Mouse (Mus musculus): ENCODE measurements at regions not wholly inside any gene's neighbourhood (a gene's known extent, or its start where the extent isn't known, plus 50 kb on each side); places are given as distances from the start of the nearest gene placed in this dataset.

DNA sequence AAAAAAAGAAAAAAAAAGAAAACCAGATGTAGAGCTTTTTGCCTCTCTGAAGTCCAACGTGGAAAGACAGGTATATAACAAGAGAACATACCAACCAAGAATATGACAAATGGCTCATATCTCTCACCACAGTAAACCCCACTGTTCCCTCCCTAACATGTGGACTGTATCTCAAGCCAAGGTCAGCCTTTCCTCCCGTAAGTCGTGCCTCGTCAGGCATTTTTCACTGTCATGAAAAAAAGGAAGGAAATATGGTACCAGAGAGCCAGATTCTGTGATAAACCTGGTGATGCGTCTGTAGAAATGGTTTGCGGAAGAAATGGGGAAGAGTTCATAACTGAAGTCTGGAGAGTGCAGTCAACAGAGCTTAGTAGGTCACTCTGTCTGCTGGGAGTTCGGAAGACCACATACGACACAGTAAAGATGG is 185.7 kb downstream of the Rpap3 start:
- no peak for ATAC-seq (ENCODE audit: insufficient number of reproducible peaks, insufficient read depth, low FRiP score, low read depth)
- no peak overlapping the region for H3K4me2 ChIP-seq (ENCODE audit: low read length)
- no peak overlapping the region for H3K27ac ChIP-seq (replicated peaks in 1 of 2; ENCODE audit: control insufficient read depth in 1 of 2, insufficient read depth in 1 of 2, low read depth in 2 of 2, low read length in 2 of 2)
- H3K9ac ChIP-seq (ENCODE audit: low read length) = no peak overlapping the region
- no peaks in the 10 kb centered on the region for H3K4me1 ChIP-seq (ENCODE audit: control insufficient read depth in 2 of 2, insufficient read depth in 2 of 2, low read length in 2 of 2)
- no peak overlapping the region for H3K4me3 ChIP-seq (ENCODE audit: control insufficient read depth in 1 of 2, insufficient read depth in 1 of 2, low read depth in 1 of 2, low read length in 2 of 2)
- 80% methylated on average over 8 of the region's 8 CpGs for WGBS
- no peaks in the 10 kb centered on the region for H3K36me3 ChIP-seq (ENCODE audit: control insufficient read depth, insufficient read depth, low read length)
- no peaks in the 10 kb centered on the region for H3K27me3 ChIP-seq (ENCODE audit: control insufficient read depth, insufficient read depth, low read length)
- H3K9me3 ChIP-seq (ENCODE audit: control insufficient read depth, low read length) = no peaks in the 10 kb centered on the region

DNA sequence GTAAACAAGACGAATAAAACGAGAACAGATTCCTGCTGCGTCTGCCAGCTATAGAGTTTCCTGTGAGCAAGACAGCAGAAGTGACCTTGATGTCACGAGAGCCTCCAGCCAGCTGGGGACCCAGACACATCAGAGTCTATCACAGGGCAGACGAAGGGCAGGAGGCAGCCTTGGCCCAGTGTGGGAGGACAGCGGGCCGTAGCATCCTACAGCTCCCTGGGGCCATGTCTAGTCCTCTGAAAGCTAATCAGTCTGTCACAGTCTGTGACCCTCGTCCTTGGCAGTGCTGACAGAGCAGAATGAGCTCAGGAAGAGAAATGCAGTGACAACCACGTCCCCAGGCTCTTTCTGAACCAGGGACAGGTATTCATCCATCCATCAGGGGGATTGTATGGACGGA is 187.7 kb downstream of the Rpap3 start:
- H3K36me3 ChIP-seq (ENCODE audit: control insufficient read depth, insufficient read depth, low read length) = no peaks in the 10 kb centered on the region
- H3K4me2 ChIP-seq (ENCODE audit: low read length) = no peak overlapping the region
- no peaks in the 10 kb centered on the region for H3K4me1 ChIP-seq (ENCODE audit: control insufficient read depth in 2 of 2, insufficient read depth in 2 of 2, low read length in 2 of 2)

DNA sequence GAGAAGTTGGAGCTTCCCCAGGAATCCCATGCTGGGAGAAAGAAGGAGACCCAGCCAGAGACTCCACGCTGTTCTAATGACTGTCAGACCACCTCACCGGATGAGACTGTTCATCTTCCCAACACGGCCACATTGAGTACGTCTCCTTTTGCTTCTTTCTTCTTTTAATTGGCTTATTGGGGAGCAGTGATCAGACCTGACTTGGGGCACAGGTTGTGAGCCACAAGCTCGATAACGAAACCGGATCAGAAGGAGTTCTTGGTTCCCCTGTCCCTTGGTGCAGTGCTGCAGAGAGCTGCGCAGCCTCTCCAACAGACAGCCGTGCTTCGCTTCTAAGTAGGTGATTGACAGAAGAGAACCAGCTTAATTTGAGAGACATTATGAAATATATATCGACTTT is 188.4 kb downstream of the Rpap3 start:
- Histone ChIP-seq H3K9ac (ENCODE audit: low read length) (no peak overlapping the region), H3K27me3 (ENCODE audit: control insufficient read depth, insufficient read depth, low read length) (no peaks in the 10 kb centered on the region), H3K9me3 (ENCODE audit: control insufficient read depth, low read length) (no peaks in the 10 kb centered on the region), H3K4me2 (ENCODE audit: low read length) (no peak overlapping the region), H3K36me3 (ENCODE audit: control insufficient read depth, insufficient read depth, low read length) (no peaks in the 10 kb centered on the region), H3K4me1 (ENCODE audit: control insufficient read depth in 2 of 2, insufficient read depth in 2 of 2, low read length in 2 of 2) (no peaks in the 10 kb centered on the region), H3K27ac (replicated peaks in 1 of 2; ENCODE audit: control insufficient read depth in 1 of 2, insufficient read depth in 1 of 2, low read depth in 2 of 2, low read length in 2 of 2) (no peak overlapping the region), H3K4me3 (ENCODE audit: control insufficient read depth in 1 of 2, insufficient read depth in 1 of 2, low read depth in 1 of 2, low read length in 2 of 2) (no peak overlapping the region)
- no peak for ATAC-seq (ENCODE audit: insufficient number of reproducible peaks, insufficient read depth, low FRiP score, low read depth)
- WGBS = 89% methylated on average over 11 of the region's 11 CpGs

More for the DNA sequence above, 187.7 kb downstream of the Rpap3 start:
- no peak for ATAC-seq (ENCODE audit: insufficient number of reproducible peaks, insufficient read depth, low FRiP score, low read depth)
- no peaks in the 10 kb centered on the region for H3K27me3 ChIP-seq (ENCODE audit: control insufficient read depth, insufficient read depth, low read length)
- no peak overlapping the region for H3K9ac ChIP-seq (ENCODE audit: low read length)
- H3K27ac ChIP-seq (replicated peaks in 1 of 2; ENCODE audit: control insufficient read depth in 1 of 2, insufficient read depth in 1 of 2, low read depth in 2 of 2, low read length in 2 of 2) = no peak overlapping the region
- no peaks in the 10 kb centered on the region for H3K9me3 ChIP-seq (ENCODE audit: control insufficient read depth, low read length)
- no peak overlapping the region for H3K4me3 ChIP-seq (ENCODE audit: control insufficient read depth in 1 of 2, insufficient read depth in 1 of 2, low read depth in 1 of 2, low read length in 2 of 2)
- WGBS = 66% methylated on average over 10 of the region's 10 CpGs

DNA sequence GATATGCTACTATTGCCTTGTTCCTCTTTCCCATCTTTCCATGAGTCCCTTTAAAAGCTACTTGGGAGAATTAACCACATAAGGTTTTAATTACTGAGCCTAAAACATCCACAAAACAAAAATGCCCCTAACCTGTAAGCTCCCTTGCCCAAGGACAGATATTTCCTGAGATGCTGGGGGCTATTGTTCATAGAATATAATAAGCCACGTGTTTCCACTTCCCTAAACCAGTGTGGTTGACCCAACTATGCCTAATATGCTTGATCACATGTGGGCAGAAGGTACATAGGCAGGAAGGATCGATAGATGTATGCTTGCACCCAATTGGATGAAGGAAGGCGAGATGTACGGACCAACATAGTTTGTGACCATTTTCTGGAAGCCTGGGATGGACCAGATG is 189.9 kb downstream of the Rpap3 start:
- H3K27me3 ChIP-seq (ENCODE audit: control insufficient read depth, insufficient read depth, low read length) = no peaks in the 10 kb centered on the region
- no peaks in the 10 kb centered on the region for H3K36me3 ChIP-seq (ENCODE audit: control insufficient read depth, insufficient read depth, low read length)
- 0 out of 2 replicates have a peak, but pooled peaks cover 4% of the 10 kb centered on the region for H3K9me3 ChIP-seq (ENCODE audit: control insufficient read depth, low read length)
- 75% methylated on average over 4 of the region's 4 CpGs for WGBS
- H3K4me2 ChIP-seq (ENCODE audit: low read length) = no peak overlapping the region
- H3K9ac ChIP-seq (ENCODE audit: low read length) = no peak overlapping the region
- H3K27ac ChIP-seq (replicated peaks in 1 of 2; ENCODE audit: control insufficient read depth in 1 of 2, insufficient read depth in 1 of 2, low read depth in 2 of 2, low read length in 2 of 2) = no peak overlapping the region
- H3K4me1 ChIP-seq (ENCODE audit: control insufficient read depth in 2 of 2, insufficient read depth in 2 of 2, low read length in 2 of 2) = no peaks in the 10 kb centered on the region
- no peak overlapping the region for H3K4me3 ChIP-seq (ENCODE audit: control insufficient read depth in 1 of 2, insufficient read depth in 1 of 2, low read depth in 1 of 2, low read length in 2 of 2)
- no peak for ATAC-seq (ENCODE audit: insufficient number of reproducible peaks, insufficient read depth, low FRiP score, low read depth)

DNA sequence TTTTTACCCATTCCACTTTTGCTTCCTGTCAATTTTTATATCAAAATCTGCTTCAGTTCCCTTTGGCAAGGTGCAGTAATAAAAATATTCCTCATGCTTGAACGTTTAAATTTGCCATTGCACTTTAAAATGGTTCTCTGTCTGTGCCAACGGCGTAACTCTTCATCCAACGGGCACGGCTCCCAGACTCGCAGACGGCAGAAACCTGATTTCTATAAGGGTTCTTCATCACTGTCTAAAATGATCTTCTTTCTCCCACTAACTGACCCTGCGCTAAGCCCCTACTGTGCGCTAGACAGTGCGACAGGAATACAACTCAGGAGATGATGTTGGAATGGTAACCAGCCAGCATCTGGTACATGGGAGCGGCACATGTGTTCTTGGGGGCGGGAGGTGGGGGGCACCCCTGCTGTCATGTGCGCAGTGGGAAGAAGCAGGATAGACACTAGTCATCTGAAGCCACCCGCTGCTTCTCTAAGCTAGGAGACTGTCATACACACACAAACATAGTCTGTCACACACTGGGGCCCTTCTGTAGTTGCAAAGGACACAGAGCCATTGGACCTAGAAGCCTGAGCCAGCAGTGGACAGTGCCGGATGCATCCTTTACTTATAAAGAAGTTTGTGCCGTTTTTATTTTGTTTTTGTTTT is 197.8 kb downstream of the Rpap3 start:
- Histone ChIP-seq H3K4me1 (ENCODE audit: control insufficient read depth in 2 of 2, insufficient read depth in 2 of 2, low read length in 2 of 2) (no peaks in the 10 kb centered on the region), H3K9ac (ENCODE audit: low read length) (no peak overlapping the region), H3K27ac (replicated peaks in 1 of 2; ENCODE audit: control insufficient read depth in 1 of 2, insufficient read depth in 1 of 2, low read depth in 2 of 2, low read length in 2 of 2) (no peak overlapping the region), H3K4me2 (ENCODE audit: low read length) (no peak overlapping the region), H3K36me3 (ENCODE audit: control insufficient read depth, insufficient read depth, low read length) (no peaks in the 10 kb centered on the region), H3K9me3 (ENCODE audit: control insufficient read depth, low read length) (peaks cover 11% of the 10 kb centered on the region; the same call in 1 of the 2 replicates), H3K27me3 (ENCODE audit: control insufficient read depth, insufficient read depth, low read length) (no peaks in the 10 kb centered on the region), H3K4me3 (ENCODE audit: control insufficient read depth in 1 of 2, insufficient read depth in 1 of 2, low read depth in 1 of 2, low read length in 2 of 2) (no peak overlapping the region)
- ATAC-seq (ENCODE audit: insufficient number of reproducible peaks, insufficient read depth, low FRiP score, low read depth) = no peak
- 89% methylated on average over 16 of the region's 16 CpGs for WGBS

DNA sequence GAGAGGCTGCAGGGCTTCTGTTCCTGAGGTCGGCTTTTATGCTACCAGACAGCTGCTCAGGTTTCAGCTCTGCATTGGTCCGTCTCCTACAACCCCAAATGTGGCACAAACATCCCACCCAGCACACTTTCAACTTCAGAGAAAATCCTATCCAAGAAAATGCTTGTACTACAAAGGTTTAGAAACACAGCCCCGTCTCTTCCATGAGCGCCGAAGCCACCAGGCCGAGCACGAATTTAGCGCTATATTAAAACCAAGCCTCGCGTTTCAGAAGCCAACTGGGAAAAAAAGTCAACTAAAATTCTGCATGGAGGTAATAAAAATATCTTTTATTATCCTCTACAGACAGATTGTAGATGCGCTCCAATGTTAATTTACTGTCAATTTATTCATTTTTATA is 198.4 kb downstream of the Rpap3 start:
- WGBS = 91% methylated on average over 11 of the region's 11 CpGs
- ATAC-seq (ENCODE audit: insufficient number of reproducible peaks, insufficient read depth, low FRiP score, low read depth) = no peak

DNA sequence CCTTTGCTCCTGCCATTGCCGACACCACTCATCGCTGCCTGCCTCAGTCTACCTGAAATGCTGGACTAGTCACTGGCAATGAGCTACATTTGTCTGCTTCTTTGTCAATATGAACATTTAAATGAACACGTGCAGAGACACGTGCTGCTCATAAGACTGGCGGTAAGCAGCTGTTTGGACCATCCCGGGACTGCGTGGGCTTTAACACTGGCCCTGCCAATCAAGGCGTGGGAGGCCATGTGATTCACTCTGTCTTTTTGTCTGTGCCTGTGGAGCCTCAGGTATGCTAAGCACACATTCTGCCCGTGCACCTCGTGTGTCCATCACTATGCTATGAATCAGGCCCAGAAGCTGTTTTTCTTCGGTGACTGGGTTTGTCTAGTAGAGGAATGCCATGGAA is 199.9 kb downstream of the Rpap3 start:
- 88% methylated on average over 11 of the region's 11 CpGs for WGBS
- H3K4me1 ChIP-seq (ENCODE audit: control insufficient read depth in 2 of 2, insufficient read depth in 2 of 2, low read length in 2 of 2) = no peaks in the 10 kb centered on the region
- H3K27ac ChIP-seq (replicated peaks in 1 of 2; ENCODE audit: control insufficient read depth in 1 of 2, insufficient read depth in 1 of 2, low read depth in 2 of 2, low read length in 2 of 2) = no peak overlapping the region
- H3K4me3 ChIP-seq (ENCODE audit: control insufficient read depth in 1 of 2, insufficient read depth in 1 of 2, low read depth in 1 of 2, low read length in 2 of 2) = no peak overlapping the region
- no peak for ATAC-seq (ENCODE audit: insufficient number of reproducible peaks, insufficient read depth, low FRiP score, low read depth)
- H3K27me3 ChIP-seq (ENCODE audit: control insufficient read depth, insufficient read depth, low read length) = no peaks in the 10 kb centered on the region
- H3K9ac ChIP-seq (ENCODE audit: low read length) = no peak overlapping the region
- H3K9me3 ChIP-seq (ENCODE audit: control insufficient read depth, low read length) = peaks cover 6% of the 10 kb centered on the region; the same call in 1 of the 2 replicates
- H3K36me3 ChIP-seq (ENCODE audit: control insufficient read depth, insufficient read depth, low read length) = no peaks in the 10 kb centered on the region
- no peak overlapping the region for H3K4me2 ChIP-seq (ENCODE audit: low read length)

More for the DNA sequence above, 198.4 kb downstream of the Rpap3 start:
- Histone ChIP-seq H3K4me1 (ENCODE audit: control insufficient read depth in 2 of 2, insufficient read depth in 2 of 2, low read length in 2 of 2) (no peaks in the 10 kb centered on the region), H3K36me3 (ENCODE audit: control insufficient read depth, insufficient read depth, low read length) (no peaks in the 10 kb centered on the region), H3K9ac (ENCODE audit: low read length) (no peak overlapping the region), H3K4me3 (ENCODE audit: control insufficient read depth in 1 of 2, insufficient read depth in 1 of 2, low read depth in 1 of 2, low read length in 2 of 2) (no peak overlapping the region), H3K9me3 (ENCODE audit: control insufficient read depth, low read length) (peaks cover 11% of the 10 kb centered on the region; the same call in 1 of the 2 replicates), H3K4me2 (ENCODE audit: low read length) (no peak overlapping the region), H3K27me3 (ENCODE audit: control insufficient read depth, insufficient read depth, low read length) (no peaks in the 10 kb centered on the region), H3K27ac (replicated peaks in 1 of 2; ENCODE audit: control insufficient read depth in 1 of 2, insufficient read depth in 1 of 2, low read depth in 2 of 2, low read length in 2 of 2) (no peak overlapping the region)

DNA sequence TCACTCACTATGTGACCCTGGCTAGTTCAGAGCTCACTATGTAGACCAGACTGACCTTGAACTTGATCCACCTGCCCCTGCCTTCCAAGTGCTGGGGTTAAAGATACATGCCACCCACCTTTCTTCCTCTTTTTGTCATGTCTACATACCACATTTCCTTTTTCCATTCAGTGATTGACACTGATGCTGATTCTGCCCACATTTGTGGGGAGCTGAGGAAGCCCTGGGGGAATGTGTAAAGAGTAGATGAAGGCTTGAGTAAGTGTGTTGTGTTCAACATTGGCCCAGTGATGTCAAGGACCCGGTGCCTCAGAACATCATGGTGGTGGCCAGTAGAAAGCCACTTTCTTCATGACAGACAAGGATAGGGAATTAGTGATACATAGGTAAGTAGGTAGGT is 201.3 kb downstream of the Rpap3 start:
- Histone ChIP-seq H3K27ac (replicated peaks in 1 of 2; ENCODE audit: control insufficient read depth in 1 of 2, insufficient read depth in 1 of 2, low read depth in 2 of 2, low read length in 2 of 2) (no peak overlapping the region), H3K9me3 (ENCODE audit: control insufficient read depth, low read length) (no peaks in the 10 kb centered on the region), H3K36me3 (ENCODE audit: control insufficient read depth, insufficient read depth, low read length) (no peaks in the 10 kb centered on the region), H3K9ac (ENCODE audit: low read length) (no peak overlapping the region), H3K4me3 (ENCODE audit: control insufficient read depth in 1 of 2, insufficient read depth in 1 of 2, low read depth in 1 of 2, low read length in 2 of 2) (no peak overlapping the region), H3K27me3 (ENCODE audit: control insufficient read depth, insufficient read depth, low read length) (no peaks in the 10 kb centered on the region), H3K4me2 (ENCODE audit: low read length) (no peak overlapping the region), H3K4me1 (ENCODE audit: control insufficient read depth in 2 of 2, insufficient read depth in 2 of 2, low read length in 2 of 2) (no peaks in the 10 kb centered on the region)
- WGBS = 91% methylated on average over 1 of the region's 1 CpGs
- no peak for ATAC-seq (ENCODE audit: insufficient number of reproducible peaks, insufficient read depth, low FRiP score, low read depth)
